Mouse (Mus musculus) E14TG2a.4 (cell line): ENCODE results near the gene Cntn1.

Source experiments
- H3K27me3 ChIP-seq: 2 replicates; pipeline ENCODE4 v1.6.1; 2014; ENCODE audit warnings: low read length, control low read depth; ENCODE audit not compliant: insufficient read depth
- H3K36me3 ChIP-seq: 2 replicates; pipeline ENCODE4 v1.6.1; 2014; ENCODE audit warnings: low read length, control low read depth; ENCODE audit not compliant: insufficient read depth
- H3K4me1 ChIP-seq: replicated peaks from 2 replicates; pipeline ENCODE4 v1.6.1; 2014; ENCODE audit warnings: low read depth, low read length, control low read depth
- H3K4me3 ChIP-seq: replicated peaks from 2 replicates; pipeline ENCODE4 v1.5.1; 2014; ENCODE audit warnings: mild to moderate bottlenecking, low read length
- H3K9me3 ChIP-seq: 2 replicates; pipeline ENCODE4 v1.6.1; 2014; ENCODE audit warnings: low read length, control low read depth
- CTCF ChIP-seq: conservative IDR thresholded peaks from 2 replicates; pipeline ENCODE4 v1.5.1; 2014; ENCODE audit warnings: low read length
- NANOG ChIP-seq: IDR thresholded peaks from 2 replicates; pipeline ENCODE4 v1.6.1; 2014; ENCODE audit warnings: borderline replicate concordance, low read length, mixed read lengths
- POU5F1 ChIP-seq: IDR thresholded peaks from 2 replicates; pipeline ENCODE4 v1.6.1; 2014; ENCODE audit warnings: low read length, borderline replicate concordance

The Cntn1 gene

DNA sequence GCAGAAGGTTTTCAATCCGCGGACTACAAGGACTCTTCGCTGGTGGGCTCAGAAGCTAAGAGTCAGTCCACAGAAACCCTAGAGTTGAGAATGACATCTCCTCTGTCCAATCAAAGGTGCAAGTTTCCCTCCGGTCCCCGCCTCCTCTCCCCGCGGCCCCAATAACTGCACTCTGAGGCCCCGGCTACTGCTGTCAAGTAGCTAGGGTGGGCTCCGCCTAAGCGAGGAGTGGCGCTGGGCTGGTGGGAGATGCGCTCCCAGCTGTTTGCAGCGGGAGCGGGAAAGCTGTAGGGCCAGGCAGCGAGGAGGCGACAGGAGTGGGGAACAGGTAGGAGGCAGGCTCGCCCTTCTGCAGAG lies at the start of gene Cntn1:
Cntn1 (plus strand) TSS at position 170 of the 357 bp plus-strand sequence.
- Histone ChIP-seq H3K27me3 (peaks cover 32% of the 10 kb centered on the region), H3K4me1 (peaks cover 11% of the 10 kb centered on the region), H3K9me3 (no peaks in the 10 kb centered on the region), H3K4me3 (peak within 1 kb of the TSS; percentile 80), H3K36me3 (no peaks in the 10 kb centered on the region)
- TF ChIP-seq CTCF (no peak), POU5F1 (no peak), NANOG (no peak)

DNA sequence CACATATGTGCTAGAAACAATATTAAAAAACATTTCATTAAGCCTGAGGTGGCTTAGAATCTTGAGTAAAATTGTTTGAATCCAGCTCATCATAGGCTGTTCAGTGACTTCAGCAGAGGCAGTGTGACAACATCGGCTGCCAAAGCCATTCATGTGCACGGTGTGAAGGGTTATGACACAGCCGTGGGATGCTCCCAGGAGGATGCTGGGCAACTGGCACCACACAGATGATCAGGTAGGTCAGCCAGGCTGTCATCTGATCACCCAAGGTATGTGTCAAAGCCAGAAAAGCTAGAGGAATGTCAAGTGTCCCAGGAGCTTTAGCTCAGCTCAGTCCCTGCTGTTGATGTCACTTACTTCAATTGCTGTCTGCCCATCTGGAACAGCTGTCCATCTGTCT lies 49.5 kb upstream of the Cntn1 start:
- H3K4me3 ChIP-seq = no peak overlapping the region
- H3K4me1 ChIP-seq = no peaks in the 10 kb centered on the region
- H3K27me3 ChIP-seq = no peaks in the 10 kb centered on the region
- TF ChIP-seq POU5F1 = no peak
- TF ChIP-seq CTCF = no peak
- no peak for TF ChIP-seq NANOG
- H3K36me3 ChIP-seq = no peaks in the 10 kb centered on the region
- H3K9me3 ChIP-seq = peaks cover 8% of the 10 kb centered on the region; the same call in 1 of the 2 replicates

DNA sequence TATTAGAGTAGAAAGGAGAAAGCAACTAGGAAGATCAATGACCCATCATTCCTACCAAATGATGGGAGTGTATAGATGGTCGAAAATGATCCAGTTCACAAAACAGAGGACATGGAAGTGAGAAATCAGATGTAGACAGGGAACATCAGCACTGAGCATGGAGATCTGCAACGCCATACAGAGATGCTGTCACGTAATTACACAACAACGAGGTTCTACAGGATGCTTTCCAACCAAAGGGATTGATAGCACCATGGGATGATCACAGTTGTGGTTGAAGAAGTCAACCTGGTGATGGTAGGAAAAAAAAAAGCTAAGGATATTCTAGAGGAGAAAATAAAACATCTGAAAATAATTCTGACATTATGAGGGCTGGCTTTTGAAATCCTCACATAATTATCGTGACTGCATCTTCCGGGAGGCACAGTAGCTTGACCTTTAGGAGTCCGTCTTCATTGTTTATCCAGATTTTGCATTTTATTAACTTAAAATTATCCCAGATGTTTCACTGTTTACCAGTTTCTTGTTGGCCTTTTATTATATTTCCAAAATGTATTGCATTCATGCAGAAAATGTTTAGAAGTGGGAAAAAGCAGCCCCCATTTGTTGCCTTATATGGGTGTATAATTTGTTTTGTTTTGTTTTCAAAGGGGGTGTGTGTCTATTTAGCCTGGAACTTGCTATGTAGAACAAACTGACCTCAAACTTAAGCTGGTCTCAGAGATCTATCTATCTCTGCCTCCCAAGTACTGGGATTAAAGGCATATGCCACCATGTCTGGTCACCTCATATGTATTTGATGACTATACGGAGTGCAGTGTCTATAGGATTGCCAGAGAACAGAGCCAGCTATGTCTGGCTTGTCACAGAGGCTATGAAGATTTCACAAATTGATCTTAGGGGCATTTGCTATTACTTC lies 38.5 kb upstream of the Cntn1 start:
- no peaks in the 10 kb centered on the region for H3K27me3 ChIP-seq
- no peak for TF ChIP-seq CTCF
- no peak for TF ChIP-seq NANOG
- no peak for TF ChIP-seq POU5F1
- no peaks in the 10 kb centered on the region for H3K4me1 ChIP-seq
- H3K36me3 ChIP-seq = no peaks in the 10 kb centered on the region
- no peaks in the 10 kb centered on the region for H3K9me3 ChIP-seq
- no peak overlapping the region for H3K4me3 ChIP-seq

DNA sequence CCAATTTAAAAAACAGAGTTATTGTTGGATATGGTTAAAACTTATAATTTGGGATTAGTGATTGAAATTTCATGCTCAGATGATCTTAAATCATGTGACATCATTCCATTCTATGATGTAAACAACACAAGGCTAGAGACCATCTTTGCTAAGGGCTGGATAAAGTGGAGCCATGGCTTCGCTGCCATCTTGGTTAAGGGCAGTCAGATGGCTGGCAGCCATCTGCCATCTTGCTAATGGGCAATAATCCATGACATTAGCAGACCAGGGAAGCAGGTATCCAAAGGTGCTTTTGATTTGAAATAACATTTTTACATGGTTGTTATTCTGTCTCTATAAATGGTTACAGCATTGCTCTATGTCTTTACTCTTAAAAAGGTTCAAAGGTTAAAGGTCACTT lies 16.9 kb upstream of the Cntn1 start:
- Histone ChIP-seq H3K4me3 (no peak overlapping the region), H3K4me1 (no peaks in the 10 kb centered on the region), H3K36me3 (no peaks in the 10 kb centered on the region), H3K9me3 (no peaks in the 10 kb centered on the region), H3K27me3 (no peaks in the 10 kb centered on the region)
- TF ChIP-seq NANOG (no peak), CTCF (no peak), POU5F1 (no peak)

DNA sequence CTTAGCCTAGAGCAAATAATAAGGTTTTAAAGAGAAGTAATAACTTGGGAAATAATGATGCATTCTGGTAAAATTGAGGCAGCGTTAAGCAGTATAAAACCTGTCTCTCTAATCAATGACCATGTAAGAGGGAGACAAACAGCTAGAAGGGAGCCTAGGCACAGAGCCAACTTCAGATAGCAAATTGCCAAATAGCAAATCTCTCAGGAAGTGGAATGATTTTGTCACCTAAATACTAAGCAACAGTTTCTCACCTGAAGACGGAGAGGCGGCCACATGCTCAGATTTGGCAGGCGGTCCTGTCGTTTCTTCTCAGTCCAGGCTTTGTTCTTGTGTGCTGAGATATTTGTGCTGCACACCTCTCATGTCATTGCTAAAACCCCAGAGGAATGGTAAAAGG lies 8.4 kb upstream of the Cntn1 start:
- H3K27me3 ChIP-seq = no peaks in the 10 kb centered on the region; the same call in 1 of the 2 replicates
- H3K36me3 ChIP-seq = no peaks in the 10 kb centered on the region
- no peaks in the 10 kb centered on the region for H3K9me3 ChIP-seq
- no peak for TF ChIP-seq POU5F1
- TF ChIP-seq CTCF = no peak
- TF ChIP-seq NANOG = no peak
- no peaks in the 10 kb centered on the region for H3K4me1 ChIP-seq
- no peak overlapping the region for H3K4me3 ChIP-seq

DNA sequence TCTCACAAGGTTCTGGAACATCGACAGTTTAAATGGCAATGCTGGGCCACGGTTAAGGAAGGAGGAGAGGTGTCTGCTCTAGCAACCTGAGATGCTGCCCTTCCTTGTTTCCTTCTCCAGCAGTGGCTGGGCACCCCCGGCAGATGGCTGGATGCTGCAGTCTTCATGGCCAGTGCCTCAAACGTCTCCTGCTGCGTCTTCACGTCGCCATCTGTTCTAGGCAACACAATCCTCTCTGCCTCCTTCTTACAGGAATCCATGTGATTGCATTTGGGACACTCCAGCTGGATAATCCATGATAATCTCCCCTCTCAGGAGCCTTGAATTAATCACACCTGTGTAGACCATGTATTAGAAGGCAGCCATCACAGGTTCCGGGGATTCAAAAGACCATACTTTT lies 4.9 kb upstream of the Cntn1 start:
- peaks cover 14% of the 10 kb centered on the region for H3K27me3 ChIP-seq
- no peak overlapping the region for H3K4me3 ChIP-seq
- TF ChIP-seq POU5F1 = no peak
- TF ChIP-seq NANOG = no peak
- no peak for TF ChIP-seq CTCF
- no peaks in the 10 kb centered on the region for H3K9me3 ChIP-seq
- H3K36me3 ChIP-seq = no peaks in the 10 kb centered on the region
- H3K4me1 ChIP-seq = peaks cover 2% of the 10 kb centered on the region; the same call in 1 of the 2 replicates

DNA sequence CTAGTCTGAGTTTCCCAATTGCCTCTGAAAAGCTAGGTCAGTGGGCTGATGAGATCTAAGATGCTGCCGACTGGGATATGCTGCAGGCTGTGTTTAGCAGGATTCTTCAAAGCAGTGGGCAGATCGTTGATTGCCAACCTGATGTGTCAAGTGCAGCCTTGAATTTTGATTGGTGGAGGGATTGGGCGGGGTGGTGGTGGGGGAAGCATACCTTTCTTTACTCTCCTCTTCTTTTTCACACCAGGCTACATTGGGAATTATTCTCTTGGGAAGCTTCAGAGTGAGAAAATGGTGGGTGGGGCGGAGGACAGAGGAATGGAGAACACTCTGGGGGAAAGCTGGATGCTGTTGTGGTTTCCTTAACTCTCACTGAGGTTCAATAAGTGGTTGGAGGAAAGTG lies 2.9 kb upstream of the Cntn1 start:
- H3K9me3 ChIP-seq = no peaks in the 10 kb centered on the region
- peaks cover 11% of the 10 kb centered on the region for H3K4me1 ChIP-seq
- peaks cover 30% of the 10 kb centered on the region for H3K27me3 ChIP-seq
- no peaks in the 10 kb centered on the region for H3K36me3 ChIP-seq
- H3K4me3 ChIP-seq = no peak overlapping the region
- no peak for TF ChIP-seq CTCF
- TF ChIP-seq NANOG = no peak
- TF ChIP-seq POU5F1 = no peak

DNA sequence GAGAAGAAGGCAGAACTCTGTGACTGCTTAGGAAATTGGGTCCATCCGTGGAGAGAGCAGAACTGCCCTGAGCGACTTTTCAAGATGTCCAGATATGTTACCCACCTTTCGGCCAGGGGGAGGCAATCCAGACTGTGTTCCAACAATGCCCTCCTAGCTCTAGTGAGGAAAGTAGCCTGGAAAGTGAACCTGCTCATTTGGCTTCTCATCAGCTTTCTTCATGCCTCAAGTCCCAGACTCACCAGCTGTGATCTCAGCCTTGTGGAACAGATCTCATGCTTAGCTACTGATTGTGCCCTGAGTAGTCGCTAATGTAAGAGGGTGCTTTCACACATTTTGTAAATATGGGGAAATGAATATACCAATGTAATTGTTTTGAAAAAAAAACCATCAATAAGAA lies 2.4 kb upstream of the Cntn1 start:
- Histone ChIP-seq H3K36me3 (no peaks in the 10 kb centered on the region), H3K9me3 (no peaks in the 10 kb centered on the region), H3K4me3 (no peak overlapping the region), H3K27me3 (peaks cover 32% of the 10 kb centered on the region), H3K4me1 (peaks cover 11% of the 10 kb centered on the region)
- TF ChIP-seq NANOG = no peak
- TF ChIP-seq CTCF = no peak
- no peak for TF ChIP-seq POU5F1
